Mouse (Mus musculus): Measurements from ENCODE around the gene Nxn.

GRCm38 (mm10) chr11:76356091-76356490 lies 42.8 kb downstream of the Nxn start:
- no peak for TF ChIP-seq CTCF (IDR thresholded peaks at IDR 0.05; ENCODE audit: low read depth)
- TF ChIP-seq EP300 (IDR thresholded peaks at IDR 0.05; ENCODE audit: low read depth), result no peak
